Mouse (Mus musculus): ENCODE results near the gene 1110008P14Rik.

DNA sequence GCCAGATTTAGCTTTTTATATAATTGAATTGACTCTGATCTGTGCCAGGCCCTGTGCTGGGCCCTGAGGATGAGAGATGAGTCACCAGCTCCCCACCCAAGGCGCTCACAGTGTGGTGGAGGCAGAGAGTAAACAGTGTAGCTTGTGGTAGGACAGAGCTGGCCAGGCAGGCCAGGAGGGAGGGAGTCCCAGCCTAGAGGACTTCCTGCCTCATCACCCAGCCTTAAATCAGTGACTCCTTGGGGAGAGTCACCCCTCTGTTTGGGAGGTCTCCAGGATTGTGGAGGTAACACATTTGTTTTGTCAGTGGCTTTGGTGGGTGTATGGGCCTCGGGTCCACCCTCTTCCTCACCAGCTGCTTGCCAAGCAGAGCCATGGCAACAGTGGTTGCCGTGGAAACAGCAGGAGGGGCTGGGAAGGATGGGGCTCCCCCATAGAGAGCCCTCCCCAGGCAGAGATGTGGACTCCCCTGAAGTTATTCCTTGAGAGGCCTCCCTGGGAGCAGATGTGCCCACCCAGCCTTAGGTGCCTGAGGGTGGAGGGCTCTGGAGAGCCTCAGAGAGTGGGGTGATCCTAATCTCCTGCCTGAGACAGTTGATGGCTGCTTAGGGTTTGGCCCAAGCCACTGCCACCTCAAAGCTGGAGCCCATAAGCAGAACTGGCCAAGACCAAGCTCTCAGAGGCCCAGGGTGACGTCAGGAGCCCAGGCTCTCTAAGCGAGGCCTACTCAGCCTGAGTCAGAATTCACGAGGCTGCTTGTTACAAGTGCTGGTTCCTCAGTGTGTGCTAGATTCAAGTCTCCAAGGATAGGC lies 39.0 kb downstream of the 1110008P14Rik start:
- TF ChIP-seq POLR2A (IDR thresholded peaks at IDR 0.05; ENCODE audit: low read depth, low read length) (no peak), CTCF (IDR thresholded peaks at IDR 0.05; ENCODE audit: extremely low read depth, insufficient read length, insufficient replicate concordance, low read depth, low read length) (no peak)
